Mouse (Mus musculus) left cerebral cortex, adult 11 months (tissue): Measurements from ENCODE around the gene Ube2f.
A peak's percentile ranks its signal among the peaks of the same experiment; 100 is the strongest.

Experiments
- DNase-seq: peaks from one replicate; pipeline ENCODE4 v3.0.0; 2022; ENCODE audit warnings: low spot score

The Ube2f gene

GRCm38 (mm10) chr1:91249564-91250414 is at the start of gene Ube2f:
Gene Ube2f, plus strand, starts transcription at chr1:91250304.
- DNase-seq = peak; percentile 98

DNA sequence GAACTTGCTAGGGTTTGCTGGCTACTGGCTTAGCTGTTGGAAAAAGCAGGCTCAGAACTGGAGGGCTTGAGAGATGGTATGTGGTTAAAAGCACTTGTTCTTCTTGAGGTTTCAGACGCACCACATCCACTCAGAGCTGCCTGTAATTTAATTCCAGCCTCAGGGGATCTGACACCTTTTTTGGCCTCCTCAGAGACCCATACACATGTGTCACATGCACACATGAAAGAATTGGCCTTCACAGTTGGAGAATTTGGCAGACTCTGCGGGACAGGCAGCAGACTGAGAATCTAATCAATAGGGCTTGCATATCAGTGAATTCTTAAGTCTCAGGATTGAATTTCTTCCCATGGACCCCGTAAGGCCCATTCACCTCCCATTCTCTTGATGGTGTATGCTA is 49.0 kb upstream of the Ube2f start:
- DNase-seq = no peak

DNA sequence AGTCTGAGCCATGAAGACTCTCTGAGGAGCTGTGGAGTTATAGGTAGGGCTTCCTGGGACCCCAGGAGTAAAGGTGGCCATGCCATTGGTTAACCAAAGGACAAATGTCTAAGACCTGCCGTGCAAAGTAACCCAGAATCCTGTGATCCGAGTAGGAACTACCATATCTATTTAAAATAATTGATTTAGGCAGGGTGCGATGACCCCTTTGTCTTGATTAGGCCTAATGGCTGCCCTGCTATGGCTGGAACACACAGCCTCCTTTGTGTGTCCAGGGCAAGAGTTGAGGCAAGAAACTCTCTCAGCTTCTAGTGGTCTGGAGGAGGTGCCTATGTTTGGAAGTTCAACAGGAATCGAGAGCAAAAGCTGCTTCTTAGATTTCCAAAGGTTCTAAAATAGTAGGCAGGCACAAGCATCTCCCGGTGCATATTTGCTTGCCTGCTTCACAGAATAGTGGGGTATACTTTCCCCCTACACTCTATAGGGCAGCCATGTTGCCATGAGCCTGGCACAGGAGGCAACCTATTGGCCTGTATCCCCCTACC is 45.8 kb upstream of the Ube2f start:
- no peak for DNase-seq

GRCm38 (mm10) chr1:91205651-91206050 is 44.5 kb upstream of the Ube2f start:
- DNase-seq = no peak

GRCm38 (mm10) chr1:91206336-91206735 is 43.8 kb upstream of the Ube2f start:
- DNase-seq = no peak

DNA sequence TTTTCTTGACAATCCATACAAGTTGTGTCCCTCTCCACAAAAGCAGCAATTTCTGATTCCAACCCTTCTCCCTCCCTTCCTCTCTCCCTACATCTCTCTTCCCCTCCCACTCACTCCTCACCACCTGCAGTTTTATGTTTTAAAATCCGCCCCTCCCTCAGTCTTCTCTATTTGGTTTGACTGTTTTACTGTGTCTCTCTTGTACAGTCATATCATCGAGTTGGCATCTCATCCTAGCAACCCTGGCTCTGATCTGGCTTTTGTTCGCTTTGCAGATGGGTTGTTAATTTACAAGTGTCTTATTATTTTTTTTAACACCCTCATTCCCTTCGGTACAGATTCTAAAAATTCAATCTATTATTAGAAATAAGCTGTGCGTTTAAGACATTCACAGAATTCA is 43.2 kb upstream of the Ube2f start:
- DNase-seq = no peak

DNA sequence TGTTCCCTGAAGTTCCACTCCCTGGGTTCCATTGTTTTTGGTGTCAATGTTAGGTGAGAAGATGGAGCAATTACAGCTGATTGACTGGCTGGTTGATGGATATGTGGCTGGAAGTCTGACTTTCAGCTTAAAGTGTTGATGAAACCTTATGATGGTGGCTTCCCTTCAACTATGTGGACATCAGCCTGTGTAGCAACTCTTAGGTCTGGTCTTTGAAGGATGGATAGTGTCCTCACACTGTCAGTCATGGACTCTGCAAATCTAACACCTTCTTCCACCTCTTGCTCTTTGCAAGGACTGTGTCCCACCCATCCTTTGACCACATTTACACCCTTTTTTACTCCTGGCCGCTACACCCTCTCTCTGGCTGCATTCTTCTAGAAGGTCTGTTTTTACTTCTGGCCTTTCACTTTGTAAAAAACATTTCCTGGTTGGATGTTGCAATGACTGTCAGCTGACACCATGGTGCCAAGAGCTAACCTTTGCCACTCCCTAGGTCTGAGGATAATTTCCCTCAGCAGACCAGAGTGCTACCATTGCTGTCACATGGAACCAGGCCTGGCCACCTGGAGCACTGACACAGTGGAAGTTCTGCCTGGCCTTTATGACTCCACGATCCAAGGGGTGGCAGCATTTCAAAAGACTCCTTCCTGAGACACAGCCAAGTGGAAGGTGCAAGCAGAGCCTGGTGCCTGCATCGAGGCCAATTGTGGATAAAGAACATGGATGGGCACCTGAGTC is 42.6 kb upstream of the Ube2f start:
- no peak for DNase-seq

- no peak for DNase-seq
These were observed 40.8 kb upstream of the Ube2f start for GRCm38 (mm10) chr1:91209343-91209742.

DNA sequence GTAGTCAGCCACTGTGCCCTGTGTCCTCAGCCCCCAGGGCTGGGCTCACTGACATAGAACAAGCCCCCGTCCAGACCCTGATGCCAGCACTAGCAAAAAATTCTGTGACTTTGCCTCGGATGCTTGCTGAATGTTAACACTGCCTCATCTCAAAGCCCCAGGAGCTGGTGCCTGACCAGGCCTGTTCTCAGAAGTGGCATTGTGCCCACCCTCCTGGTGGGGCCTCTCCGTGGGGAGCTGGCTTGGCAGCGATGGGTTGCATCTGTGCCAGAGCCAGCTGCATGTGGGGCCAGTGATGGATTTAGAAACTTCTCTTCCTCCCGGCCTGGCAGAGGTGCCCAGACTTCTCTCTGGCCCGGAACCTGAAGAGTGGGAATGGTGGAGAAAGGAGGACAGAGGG is 40.3 kb upstream of the Ube2f start:
- DNase-seq = peak; percentile 87

GRCm38 (mm10) chr1:91211099-91211498 is 39.0 kb upstream of the Ube2f start:
- no peak for DNase-seq

- no peak for DNase-seq
These were observed 38.5 kb upstream of the Ube2f start for GRCm38 (mm10) chr1:91211591-91212008.

GRCm38 (mm10) chr1:91215264-91215663 is 34.8 kb upstream of the Ube2f start:
- no peak for DNase-seq

DNA sequence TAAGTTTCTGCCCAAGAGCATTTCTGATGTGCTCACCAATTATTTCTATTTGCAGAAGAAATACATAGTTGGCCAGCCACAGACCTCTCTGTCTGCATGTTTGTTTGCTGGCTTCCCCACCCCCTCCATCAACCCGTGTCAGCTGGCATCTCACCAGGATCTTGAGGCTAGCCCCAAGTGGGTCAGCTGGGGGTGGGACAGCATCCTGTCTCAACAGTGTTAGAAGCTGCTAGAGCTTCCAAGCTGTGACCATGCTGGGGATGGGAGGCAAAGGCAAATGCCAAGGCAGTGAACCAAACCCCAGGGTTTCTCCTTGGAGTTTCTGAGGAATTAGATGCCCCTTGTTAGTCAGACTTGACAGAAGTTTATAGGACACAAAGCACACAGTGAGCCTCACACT is 34.1 kb upstream of the Ube2f start:
- DNase-seq = no peak

GRCm38 (mm10) chr1:91216504-91217267 is 33.4 kb upstream of the Ube2f start:
- DNase-seq = no peak

GRCm38 (mm10) chr1:91219641-91220321 is 30.3 kb upstream of the Ube2f start:
- DNase-seq = no peak

- DNase-seq = no peak
These were observed 29.8 kb upstream of the Ube2f start for GRCm38 (mm10) chr1:91220322-91220672.

DNA sequence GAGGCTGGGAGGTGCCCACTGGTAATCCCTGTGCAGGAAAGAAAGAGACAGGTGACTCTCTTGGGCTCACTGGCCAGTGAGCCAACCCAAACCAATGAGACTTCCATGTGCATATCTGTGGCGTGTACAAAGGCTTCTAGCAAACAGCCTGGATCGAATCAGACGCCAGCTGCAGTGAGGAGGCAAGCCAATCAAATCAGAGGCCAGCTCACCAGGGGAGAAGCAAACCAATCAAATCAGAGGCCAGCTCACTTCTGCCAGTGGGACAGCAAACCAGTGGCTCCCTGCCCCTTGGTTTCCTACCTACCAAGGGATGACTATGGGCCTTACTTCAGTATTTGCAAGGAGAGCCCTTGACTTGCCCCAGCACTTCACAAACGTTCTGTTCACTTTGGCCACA is 23.5 kb upstream of the Ube2f start:
- DNase-seq = no peak

- DNase-seq = no peak
These were observed 22.6 kb upstream of the Ube2f start for GRCm38 (mm10) chr1:91227381-91228054.

GRCm38 (mm10) chr1:91231142-91231541 is 19.0 kb upstream of the Ube2f start:
- no peak for DNase-seq

DNA sequence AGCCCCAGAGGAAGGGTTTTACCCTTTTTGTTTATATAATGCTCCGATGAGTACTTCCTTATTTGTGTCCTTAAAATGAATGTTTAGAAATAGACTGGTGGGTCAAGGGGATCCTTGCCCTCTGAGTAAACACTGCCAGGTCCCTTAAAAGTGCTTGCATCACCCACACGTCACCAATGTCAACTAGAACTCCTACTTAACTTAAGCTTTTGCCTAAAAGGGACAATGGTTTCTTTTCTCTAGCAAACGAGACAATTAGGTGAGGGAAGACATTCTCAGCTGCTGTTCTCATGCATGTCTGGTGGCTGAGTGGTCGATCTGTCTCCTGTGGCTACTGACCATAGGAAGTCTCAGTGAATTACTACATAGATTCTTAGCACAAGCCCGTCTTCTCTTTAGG is 18.2 kb upstream of the Ube2f start:
- no peak for DNase-seq

GRCm38 (mm10) chr1:91235395-91235794 is 14.7 kb upstream of the Ube2f start:
- no peak for DNase-seq
